12 mouse cellular contexts compared by ENCODE assay signal in the genomic region with DNA sequence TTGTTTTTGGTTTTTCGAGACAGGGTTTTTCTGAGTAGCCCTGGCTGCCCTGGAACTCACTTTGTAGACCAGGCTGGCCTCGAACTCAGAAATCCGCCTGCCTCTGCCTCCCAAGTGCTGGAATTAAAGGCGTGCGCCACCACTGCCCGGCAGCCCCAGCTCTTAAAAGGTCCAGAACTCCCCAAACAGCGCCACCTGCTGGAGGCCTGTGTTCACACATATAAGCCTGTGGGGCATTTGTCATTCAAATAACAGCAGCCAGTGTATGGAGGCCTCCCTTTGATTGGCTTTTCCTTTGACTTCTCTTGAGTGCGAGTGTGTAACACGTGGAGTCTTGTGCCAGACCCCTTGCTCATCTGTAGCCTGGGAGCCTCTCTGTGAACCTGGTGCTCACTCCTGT. TPM values are rescaled to one million over a fixed set of nuclear protein-coding genes. Genes with fewer than 3 reads are reported as not detected.
DNase-seq lines count a peak whose midpoint lies in the region; ATAC-seq and TF ChIP-seq lines count a peak whose summit lies in the region.
"Had no signal": no experiment of that assay in that cellular context is flagged by ENCODE, and none has a peak within 500 bp of the region (broad histone marks: within the 10 kb centered on the region; RNA-seq: fewer than 3 reads in every experiment).

No protein-coding gene starts in this region.

- peak; percentile 28 for TF ChIP-seq CTCF in E14TG2a.4 (conservative IDR thresholded peaks at IDR 0.05; ENCODE audit: low read length)
- TF ChIP-seq CTCF in bone marrow macrophage, adult 2 months (IDR thresholded peaks at IDR 0.05; ENCODE audit: low read depth, low read length), result 0 out of 2 replicates have a peak, but pooled peaks have one; percentile 16

- no peaks in the 10 kb centered on the region for H3K4me1 ChIP-seq in liver, embryonic 11.5 days (replicated peaks; ENCODE audit: control insufficient read depth, insufficient read depth, low read length)
- peaks cover 52% of the 10 kb centered on the region for H3K4me1 ChIP-seq in E14TG2a.4 (replicated peaks; ENCODE audit: low read depth, low read length)
- H3K4me1 ChIP-seq in bone marrow macrophage, adult 2 months (ENCODE audit: control insufficient read depth, insufficient read depth, low read length), result no peaks in the 10 kb centered on the region
- H3K4me1 ChIP-seq: heart, embryonic 12.5 days had no signal

- no peaks in the 10 kb centered on the region for H3K9me3 ChIP-seq in liver, embryonic 11.5 days (ENCODE audit: control insufficient read depth, low read length)
- no peaks in the 10 kb centered on the region for H3K9me3 ChIP-seq in E14TG2a.4 (ENCODE audit: low read length)
- H3K9me3 ChIP-seq: heart, embryonic 12.5 days had no signal

- no peak for TF ChIP-seq POLR2A in bone marrow macrophage, adult 2 months (IDR thresholded peaks at IDR 0.05; ENCODE audit: borderline replicate concordance, low read depth, low read length)

- ATAC-seq in liver, embryonic 11.5 days (replicated peaks; ENCODE audit: low FRiP score), result no peak
- no peak for ATAC-seq in frontal cortex, adult (ENCODE audit: low TSS enrichment)

- peak; percentile 49 to 64 for DNase-seq in cerebellum, postnatal 10 days
- no peak for DNase-seq in cerebellum, postnatal 36 days
- peak; percentile 32 for DNase-seq in liver
- DNase-seq in liver, embryonic 11.5 days (ENCODE audit: low spot score), result no peak
- DNase-seq in adrenal gland, postnatal 4 days (ENCODE audit: low spot score in 2 of 2), result no peak
- DNase-seq: thymus, postnatal 14 days had no signal

- 88% methylated on average over 9 of the region's 9 CpGs for WGBS in liver, embryonic 11.5 days

- H3K4me3 ChIP-seq in liver, embryonic 11.5 days (ENCODE audit: low read depth, low read length), result no peak overlapping the region
- no peak overlapping the region for H3K4me3 ChIP-seq in E14TG2a.4 (replicated peaks; ENCODE audit: low read length)
- no peak overlapping the region for H3K4me3 ChIP-seq in bone marrow macrophage, adult 2 months (ENCODE audit: insufficient read depth, low read length)
- H3K4me3 ChIP-seq: heart, embryonic 12.5 days had no signal

- no peak overlapping the region for H3K4me2 ChIP-seq in liver, embryonic 11.5 days
- H3K4me2 ChIP-seq: heart, embryonic 12.5 days; hindbrain, embryonic 14.5 days had no signal

- H3K9ac ChIP-seq in liver, embryonic 11.5 days (ENCODE audit: low read depth, low read length), result no peak overlapping the region
- H3K9ac ChIP-seq: heart, embryonic 12.5 days; hindbrain, embryonic 14.5 days had no signal

- no peak overlapping the region for H3K27ac ChIP-seq in liver, embryonic 11.5 days (ENCODE audit: low read depth, low read length)
- no peak overlapping the region for H3K27ac ChIP-seq in bone marrow macrophage, adult 2 months (ENCODE audit: insufficient read depth, low read depth, low read length)
- H3K27ac ChIP-seq: hindbrain, embryonic 14.5 days had no signal

- no peaks in the 10 kb centered on the region for H3K27me3 ChIP-seq in liver, embryonic 11.5 days (replicated peaks; ENCODE audit: control insufficient read depth, insufficient read depth, low read length)
- no peaks in the 10 kb centered on the region for H3K27me3 ChIP-seq in E14TG2a.4 (ENCODE audit: insufficient read depth, low read length)
- H3K27me3 ChIP-seq: heart, embryonic 12.5 days had no signal

- peaks cover 11% of the 10 kb centered on the region for H3K36me3 ChIP-seq in liver, embryonic 11.5 days (ENCODE audit: control insufficient read depth, insufficient read depth, low read length)
- H3K36me3 ChIP-seq in E14TG2a.4 (ENCODE audit: insufficient read depth, low read length), result peaks cover 44% of the 10 kb centered on the region

RNA-seq across cellular contexts. Expression of gene Tmem132b, which starts 24.0 kb away (rescaled TPM):
- 0.05 and 0.15 TPM in 2 replicates for polyA plus RNA-seq in liver, embryonic 11.5 days (2014; fragmentation: Nextera tagmentation; extraction: Ambion mirVana)
- polyA plus RNA-seq in bone marrow macrophage, adult 2 months (2012; ENCODE audit: insufficient read depth, insufficient read length, missing spikeins), result not detected in 2 replicates
- total RNA-seq in adrenal gland, postnatal 4 days (2021), result 1 to 10 TPM; 1.8 to 2.2 TPM
- polyA plus RNA-seq: heart, embryonic 12.5 days; liver, embryonic 16.5 days had no signal

RNA-seq across cellular contexts. Expression of gene Aacs, which starts 32.0 kb away (rescaled TPM):
- 29.3 and 29.7 TPM in 2 replicates for polyA plus RNA-seq in liver, embryonic 11.5 days (2014; fragmentation: Nextera tagmentation; extraction: Ambion mirVana)
- 10.3 and 19.0 TPM in 2 replicates for polyA plus RNA-seq in bone marrow macrophage, adult 2 months (2012; ENCODE audit: insufficient read depth, insufficient read length, missing spikeins)
- 10 to 100 TPM; 12.8 to 18.9 TPM for total RNA-seq in adrenal gland, postnatal 4 days (2021)

Comparison
In these comparisons a context has a peak if more than half of its experiments do, and no peak if none do; other contexts are left out.
1. DNase-seq: peak in cerebellum, postnatal 10 days (2 of 2) and liver (single experiment); none in cerebellum, postnatal 36 days (0 of 2), liver, embryonic 11.5 days (single experiment) and adrenal gland, postnatal 4 days (0 of 2).